Mouse (Mus musculus) adrenal gland, adult 8-10 months (tissue): Measurements from ENCODE around the gene Lmod2. TPM values are rescaled to one million over a fixed set of nuclear protein-coding genes. Genes with fewer than 3 reads are reported as not detected.

Experiments
- DNase-seq: peaks from one replicate; pipeline ENCODE4 v3.0.0; 2022
- total RNA-seq, 4 experiments: library from RNA; stranded (reverse); gene quantifications; 2 replicates each; pipeline ENCODE4 v1.2.4; 2022

Gene Lmod2
- total RNA-seq, result under 1 TPM in 1 of 4 experiments, not detected in 3; 0.35 TPM

- DNase-seq, result no peak
Observed at GRCm38 (mm10) chr6:24597500-24597899, at the start of gene Lmod2. Lmod2 (plus strand) TSS chr6:24597762.

DNA sequence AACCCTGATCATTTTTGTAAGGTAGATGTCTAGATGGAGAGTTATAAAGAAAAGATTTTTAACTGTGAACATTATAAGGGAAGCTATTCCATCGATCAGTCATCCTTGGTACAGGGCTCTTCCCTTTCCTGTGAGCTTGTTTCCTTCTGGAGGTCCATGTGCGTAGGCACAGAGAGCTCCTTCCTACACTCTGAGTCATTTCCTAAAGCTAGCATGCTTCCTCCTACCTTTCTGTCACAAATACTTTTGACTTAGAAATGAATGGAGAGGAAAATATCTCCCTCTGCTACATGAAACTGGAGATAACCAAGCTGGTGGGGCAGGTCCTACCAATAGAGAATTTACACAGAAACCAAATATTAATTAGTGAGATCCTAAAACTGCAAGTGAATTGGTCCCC lies 47.8 kb upstream of the Lmod2 start:
- DNase-seq, result no peak

DNA sequence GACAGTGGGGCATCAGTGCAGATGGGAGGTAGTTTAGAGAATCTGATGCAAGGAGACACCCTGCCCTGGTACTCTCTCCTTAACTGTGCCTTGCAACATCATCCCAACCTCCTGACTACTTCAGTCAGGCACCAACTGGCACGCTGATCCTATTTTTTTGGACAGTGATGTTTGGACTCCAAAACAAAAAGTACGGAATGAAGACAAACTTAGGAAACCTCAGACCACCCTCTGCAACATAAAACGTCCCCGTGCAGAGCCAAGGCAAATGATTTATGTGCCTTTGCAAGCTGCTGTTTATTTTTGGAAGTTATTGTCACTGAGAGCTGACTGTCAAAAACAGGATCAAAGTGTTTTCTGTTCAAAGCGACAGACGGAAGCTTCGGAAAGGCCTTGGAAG lies 45.5 kb upstream of the Lmod2 start:
- no peak for DNase-seq

DNA sequence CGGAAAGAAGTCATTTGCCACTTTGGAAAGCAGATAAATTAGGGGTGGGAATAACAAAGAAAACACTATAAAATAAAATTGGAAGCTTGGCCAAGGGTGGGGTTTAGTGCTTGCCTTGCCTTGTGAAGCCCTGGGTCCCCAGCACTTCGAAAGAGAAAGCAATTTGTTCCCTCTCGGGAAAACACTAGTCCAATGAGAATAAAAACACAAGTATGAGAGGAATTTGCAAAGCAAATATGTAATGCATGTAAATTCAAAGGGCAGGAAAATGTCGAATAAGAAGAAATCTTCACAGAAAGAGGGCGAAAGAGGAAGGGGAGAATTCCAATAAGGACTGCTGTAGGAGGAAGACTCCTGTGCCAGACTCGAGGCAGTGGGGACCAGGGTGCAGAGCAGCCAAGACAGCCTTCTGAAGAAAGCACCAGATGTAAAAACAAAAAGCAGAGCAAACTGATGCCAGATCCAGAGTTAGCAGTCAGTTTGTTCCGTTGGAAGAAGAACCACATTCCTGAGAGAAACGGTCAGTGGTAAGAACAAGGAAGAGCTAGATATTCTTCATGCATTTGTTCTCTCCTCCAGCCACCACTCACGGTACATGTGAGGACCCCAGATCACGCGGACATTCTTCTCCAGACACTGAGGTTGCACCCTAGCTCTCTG lies 43.0 kb upstream of the Lmod2 start:
- no peak for DNase-seq

- DNase-seq, result no peak
Observed at GRCm38 (mm10) chr6:24555488-24555887, 42.1 kb upstream of the Lmod2 start.

GRCm38 (mm10) chr6:24564081-24564480 lies 33.5 kb upstream of the Lmod2 start:
- DNase-seq, result no peak

- no peak for DNase-seq
Observed at GRCm38 (mm10) chr6:24564886-24565285, 32.7 kb upstream of the Lmod2 start.

GRCm38 (mm10) chr6:24568963-24569362 lies 28.6 kb upstream of the Lmod2 start:
- no peak for DNase-seq

GRCm38 (mm10) chr6:24569711-24570110 lies 27.9 kb upstream of the Lmod2 start:
- DNase-seq, result no peak

DNA sequence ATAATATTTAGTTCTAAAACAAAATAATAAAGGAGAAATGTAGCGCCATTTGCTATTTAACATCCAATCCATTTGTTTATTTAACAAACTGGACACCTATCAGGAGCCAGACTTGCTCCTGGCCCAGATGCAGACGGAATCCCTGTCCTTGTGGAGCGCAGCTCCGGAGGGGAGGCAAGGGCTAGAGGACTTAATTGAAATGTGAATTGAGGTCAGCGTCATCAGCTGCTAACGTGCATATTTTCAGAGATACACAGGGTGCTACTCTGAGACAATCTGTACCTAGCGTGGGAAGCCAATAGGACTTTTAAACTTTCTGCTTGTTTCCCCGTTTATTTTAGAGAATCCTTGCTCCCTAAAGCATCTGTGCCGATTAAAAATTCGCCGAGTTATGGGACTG lies 27.3 kb upstream of the Lmod2 start:
- no peak for DNase-seq

DNA sequence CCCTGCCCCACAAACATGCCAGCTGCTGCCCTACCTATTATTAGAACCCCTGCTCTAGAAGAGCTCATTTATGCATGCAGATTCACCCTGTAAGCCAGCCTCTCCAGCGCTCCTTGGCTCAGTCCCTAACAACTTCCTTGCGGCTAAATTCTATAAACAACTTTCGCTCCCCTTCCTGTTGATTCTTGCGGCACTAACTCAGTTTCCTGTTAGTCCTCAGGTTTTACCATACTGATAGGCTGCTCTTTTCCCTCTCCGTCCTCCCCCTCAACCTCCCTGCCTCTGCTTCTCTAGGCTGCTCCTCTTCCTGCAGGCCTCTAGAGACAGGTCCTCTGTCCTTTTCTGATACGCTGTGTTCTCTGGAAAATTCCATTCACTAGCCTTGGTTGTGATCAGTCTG lies 26.4 kb upstream of the Lmod2 start:
- DNase-seq, result peak; percentile 5

DNA sequence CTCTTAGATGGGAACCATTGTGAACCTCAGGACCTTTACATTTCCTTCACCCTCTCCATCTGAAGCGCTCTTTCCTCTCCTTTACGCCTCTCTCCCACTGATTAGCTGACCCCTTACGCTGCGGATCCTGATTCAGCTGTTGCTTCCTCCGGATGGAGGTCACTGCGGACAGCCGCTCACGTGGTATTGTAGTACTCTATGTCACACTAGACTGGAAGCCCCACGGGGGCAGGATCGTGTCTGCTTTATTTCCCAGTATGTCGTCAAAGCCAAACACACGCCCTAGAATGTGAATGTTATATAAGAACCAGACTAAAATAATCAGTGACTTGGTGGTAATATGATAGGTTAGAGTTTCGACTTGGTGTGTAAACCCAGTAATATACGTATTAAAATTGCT lies 25.1 kb upstream of the Lmod2 start:
- DNase-seq, result no peak

GRCm38 (mm10) chr6:24573319-24573718 lies 24.2 kb upstream of the Lmod2 start:
- DNase-seq, result no peak

DNA sequence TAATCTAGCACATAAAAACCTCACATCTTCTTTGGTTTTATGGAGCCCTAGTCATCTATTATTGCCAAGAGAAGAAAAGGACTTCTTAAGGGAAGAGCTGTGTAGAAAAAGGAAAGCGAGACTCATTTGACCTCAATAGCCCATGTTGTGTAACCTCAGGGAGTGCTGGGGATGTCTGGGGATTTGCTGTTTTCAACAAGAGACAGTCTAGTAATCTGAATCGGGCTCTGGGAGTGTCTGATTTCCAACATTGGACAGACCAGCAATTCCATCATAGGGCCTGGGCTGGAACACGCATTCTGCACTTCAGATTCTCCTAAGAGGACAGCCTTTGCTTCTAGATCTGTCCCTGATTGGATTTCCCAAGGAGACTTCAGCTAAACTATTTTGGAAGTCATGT lies 14.1 kb upstream of the Lmod2 start:
- DNase-seq, result no peak

DNA sequence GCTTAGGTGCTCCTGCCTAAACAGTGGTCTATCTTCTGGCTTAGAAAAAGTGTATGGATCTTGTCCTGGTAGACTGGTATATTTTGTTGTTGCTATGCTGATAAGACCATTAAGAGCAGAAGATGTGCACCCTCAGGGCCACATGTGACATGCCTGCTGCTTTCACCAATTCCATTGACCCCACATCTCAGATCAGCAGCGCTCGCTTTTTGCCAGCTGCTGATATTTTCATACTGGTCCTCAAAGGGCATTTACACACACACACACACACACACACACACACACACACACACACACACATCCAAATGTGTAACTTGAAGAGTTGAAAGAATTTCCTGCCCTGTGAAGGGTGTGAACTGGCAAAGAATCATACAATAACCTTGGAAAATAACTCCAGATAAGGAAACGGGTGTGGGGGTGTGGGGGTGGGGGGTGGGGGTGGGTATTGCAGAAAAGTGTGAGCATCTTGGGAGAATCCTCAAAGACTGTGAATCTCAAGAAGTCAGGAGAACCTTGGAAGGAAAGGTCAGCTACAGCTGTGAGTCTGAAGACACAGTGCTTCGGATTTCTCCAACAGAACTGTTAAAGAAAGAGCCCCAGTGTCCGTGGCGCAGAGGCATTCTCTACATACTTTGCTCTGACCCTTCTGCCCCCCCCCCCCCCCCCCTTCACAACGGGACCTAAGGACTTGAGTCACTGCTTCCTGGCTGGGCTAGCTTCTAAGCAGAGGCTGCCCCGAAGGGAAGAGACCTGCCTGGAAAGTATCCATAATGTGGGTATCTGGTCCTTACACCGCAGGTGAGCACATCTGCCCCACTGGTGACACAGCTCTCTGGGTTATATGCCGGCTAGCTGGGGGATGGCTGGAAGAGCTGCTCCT lies 11.9 kb upstream of the Lmod2 start:
- DNase-seq, result no peak

- peak; percentile 29 for DNase-seq
Observed at GRCm38 (mm10) chr6:24586885-24587284, 10.7 kb upstream of the Lmod2 start.

DNA sequence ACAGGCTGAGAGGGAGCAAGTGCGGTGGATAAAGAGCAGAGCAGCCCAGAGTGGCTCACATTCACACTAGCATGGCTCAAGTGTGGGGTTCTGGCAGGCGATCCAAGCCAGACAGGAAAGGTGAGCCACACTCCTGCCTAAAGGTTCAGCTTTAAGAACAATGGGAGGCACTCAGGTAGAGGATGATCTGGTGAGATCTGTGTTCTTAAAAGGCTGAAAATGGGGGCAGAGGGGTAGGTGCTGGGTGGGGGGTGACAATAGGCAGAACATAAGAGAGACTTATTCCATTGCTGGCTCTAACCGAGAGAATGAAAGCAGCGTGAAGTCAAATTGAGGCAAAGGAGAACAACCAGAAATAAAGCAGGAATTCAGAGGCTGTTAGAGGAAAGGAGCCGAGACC lies 7.3 kb upstream of the Lmod2 start:
- no peak for DNase-seq

- DNase-seq, result no peak
Observed at GRCm38 (mm10) chr6:24591525-24592218, 5.9 kb upstream of the Lmod2 start.

DNA sequence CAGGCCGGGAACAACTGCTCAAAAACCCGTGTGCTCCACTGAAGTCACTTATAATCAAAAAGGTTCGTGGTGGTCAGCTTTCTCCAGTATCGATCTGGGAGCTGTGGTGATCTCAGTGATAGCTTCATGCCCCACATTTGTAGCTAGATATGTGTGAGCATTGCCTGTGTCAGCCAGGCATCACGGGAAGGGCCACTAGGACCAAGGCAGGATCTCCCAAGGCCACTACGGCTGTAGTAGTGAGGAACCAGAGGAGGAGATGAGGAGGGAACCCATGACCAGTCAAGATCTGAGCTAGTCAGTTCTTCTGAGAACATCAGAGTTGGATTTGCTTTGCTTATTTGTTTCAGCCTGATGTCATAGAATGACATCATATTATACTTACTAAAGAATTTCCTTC lies 1.6 kb downstream of the Lmod2 start:
- DNase-seq, result no peak

DNA sequence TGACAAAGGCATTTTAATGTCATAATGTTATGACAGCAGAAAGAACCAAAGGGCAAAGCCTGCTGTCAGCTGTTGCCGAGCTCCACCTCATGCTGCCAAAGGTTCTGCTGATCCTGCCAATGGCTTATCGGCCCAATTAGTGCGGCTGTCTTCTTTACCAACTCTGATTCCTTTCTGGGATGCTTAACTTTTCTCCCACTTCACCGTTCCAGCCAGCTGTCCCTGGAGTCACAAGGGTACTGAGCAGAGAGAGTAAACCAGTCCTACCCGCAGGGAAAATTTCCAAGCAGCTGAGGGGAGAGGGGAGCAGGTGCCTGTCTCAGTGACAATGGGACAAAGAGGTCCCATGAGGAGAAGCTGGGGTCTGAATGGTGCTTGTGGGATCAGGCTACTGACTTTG lies 2.1 kb downstream of the Lmod2 start:
- DNase-seq, result no peak

GRCm38 (mm10) chr6:24600134-24600533 lies 2.6 kb downstream of the Lmod2 start:
- no peak for DNase-seq

DNA sequence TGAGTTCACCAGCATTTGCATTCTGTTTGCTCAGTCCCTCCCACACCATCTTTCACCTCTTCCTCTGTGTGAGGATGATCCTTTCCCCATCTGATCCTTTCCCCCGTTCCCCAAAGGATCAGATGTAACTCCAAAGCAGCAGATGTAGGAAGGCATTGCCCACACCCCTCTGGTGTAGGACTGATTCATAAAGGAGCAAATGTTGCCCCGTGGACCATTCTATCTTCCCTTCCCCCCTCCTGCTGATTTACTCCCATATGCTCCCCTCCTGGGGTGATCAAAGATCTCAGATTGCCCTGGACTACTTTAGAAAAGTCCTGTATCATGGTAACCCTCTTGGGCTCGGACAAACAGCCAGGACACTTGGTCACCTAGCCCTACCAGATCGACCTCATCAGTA lies 3.2 kb downstream of the Lmod2 start:
- no peak for DNase-seq

- no peak for DNase-seq
Observed at GRCm38 (mm10) chr6:24601668-24602067, 4.1 kb downstream of the Lmod2 start.
